Mouse (Mus musculus): ENCODE data around the gene Zswim9.
"Not testable (repeated sequence)": the region's sequence is repeated elsewhere in the genome, so short reads cannot be mapped to it uniquely, and the experiment has no call there.

Zswim9 gene

DNA sequence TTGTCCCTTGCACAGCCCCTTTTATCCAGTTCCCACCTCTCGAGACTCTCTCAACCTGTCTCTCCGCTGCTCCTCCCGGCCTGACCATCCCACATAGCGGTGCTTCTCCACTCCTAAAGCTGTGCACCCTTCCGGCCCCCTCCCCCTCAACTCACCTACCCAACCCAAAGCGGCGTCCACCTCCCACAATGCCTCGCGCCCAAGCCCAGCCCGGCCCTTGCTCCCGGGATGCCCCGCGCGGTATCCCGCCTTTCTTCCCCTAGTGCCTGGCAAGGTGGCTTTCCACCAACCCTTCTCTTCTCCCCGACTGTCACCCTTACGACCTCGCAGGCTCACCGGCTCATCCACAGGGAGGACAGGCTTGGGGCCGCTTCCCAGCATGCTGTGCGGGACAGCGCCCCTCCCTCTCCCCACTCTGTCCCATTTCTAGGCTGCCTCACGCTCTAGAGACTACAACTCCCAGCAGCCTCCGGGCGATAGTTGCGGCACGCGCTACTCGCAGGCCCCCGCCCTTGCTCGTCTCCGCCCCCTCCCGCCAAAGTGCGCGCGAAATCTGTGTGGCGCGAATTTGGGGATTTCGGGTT, at the start of gene Zswim9:
Gene Zswim9 (minus strand): TSS at position 414 of the 584 bp plus-strand sequence.
- DNase-seq, result peak; percentile 92

- no peak for DNase-seq
Measured at GRCm38 (mm10) chr7:13324316-13324715, 45.8 kb upstream of the Zswim9 start, which contains the start of gene Pla2g4c. Pla2g4c (plus strand) TSS chr7:13324655.

- DNase-seq, result no peak
Measured at GRCm38 (mm10) chr7:13321424-13321823, 42.9 kb upstream of the Zswim9 start.

- peak; percentile 4 for DNase-seq
Measured at GRCm38 (mm10) chr7:13314095-13314597, 35.6 kb upstream of the Zswim9 start.

- DNase-seq, result no peak
Measured at GRCm38 (mm10) chr7:13311401-13311800, 32.9 kb upstream of the Zswim9 start.

- DNase-seq, result no peak
Measured at GRCm38 (mm10) chr7:13310493-13311199, 32.1 kb upstream of the Zswim9 start.

GRCm38 (mm10) chr7:13309407-13309806, 30.9 kb upstream of the Zswim9 start:
- no peak for DNase-seq

DNA sequence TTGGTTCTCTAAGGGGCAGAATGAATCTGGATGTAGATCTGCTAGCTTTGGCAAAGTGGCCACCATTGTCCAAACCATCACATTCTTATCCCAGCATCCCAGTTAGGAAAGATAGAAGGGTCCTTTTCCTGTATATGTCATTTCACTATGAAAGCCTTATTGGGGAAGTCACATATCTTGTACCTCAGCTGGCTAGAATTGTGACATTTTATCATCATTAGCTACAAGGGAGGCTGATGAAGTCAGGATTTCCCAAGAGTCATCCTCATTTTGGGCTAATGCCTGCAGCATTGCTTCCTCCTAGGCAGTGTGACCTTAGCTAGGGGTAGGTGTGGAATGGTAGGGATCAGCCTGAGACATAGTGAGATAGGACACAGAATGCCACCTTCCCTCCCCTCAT, 24.9 kb upstream of the Zswim9 start:
- DNase-seq, result no peak

GRCm38 (mm10) chr7:13302780-13303179, 24.3 kb upstream of the Zswim9 start:
- DNase-seq, result peak; percentile 23

DNA sequence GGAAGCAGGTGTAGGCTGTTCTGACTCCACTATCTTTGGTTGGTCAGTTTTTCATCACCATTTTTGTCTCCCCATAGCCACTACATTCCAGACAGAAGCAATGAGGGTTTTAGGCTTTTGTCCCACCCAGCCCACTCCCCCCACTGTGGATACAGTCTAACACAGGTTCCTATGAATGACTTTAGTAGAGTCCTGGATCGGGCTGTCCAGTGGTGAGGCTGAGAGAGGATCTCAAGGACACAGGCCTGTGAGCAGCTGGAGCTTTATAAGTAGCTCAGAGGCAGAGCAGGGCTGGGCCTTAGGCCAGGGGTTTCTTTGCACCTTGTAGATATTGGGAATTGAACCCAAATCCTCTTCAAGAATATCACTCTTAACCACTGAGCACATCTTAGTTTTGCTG, 23.1 kb upstream of the Zswim9 start:
- no peak for DNase-seq

DNA sequence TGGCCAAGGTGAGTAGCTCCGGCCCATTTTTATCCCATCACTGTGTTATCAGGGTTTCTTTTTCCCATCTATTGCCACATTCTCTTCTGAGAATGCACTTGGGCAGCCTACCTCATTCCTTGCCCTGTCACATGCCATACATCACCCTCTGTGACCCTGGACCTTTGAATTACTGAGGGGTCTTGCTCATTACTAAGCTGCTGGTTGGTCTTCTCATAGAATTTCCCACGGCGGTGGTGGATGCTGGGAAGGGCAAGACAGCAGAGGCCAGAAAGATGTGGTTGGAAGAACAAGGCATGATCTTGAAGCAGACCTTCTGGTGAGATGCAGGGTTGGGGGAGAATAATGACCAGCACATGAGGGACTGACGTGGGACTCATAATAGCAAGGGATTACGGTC, 20.3 kb upstream of the Zswim9 start:
- no peak for DNase-seq

DNA sequence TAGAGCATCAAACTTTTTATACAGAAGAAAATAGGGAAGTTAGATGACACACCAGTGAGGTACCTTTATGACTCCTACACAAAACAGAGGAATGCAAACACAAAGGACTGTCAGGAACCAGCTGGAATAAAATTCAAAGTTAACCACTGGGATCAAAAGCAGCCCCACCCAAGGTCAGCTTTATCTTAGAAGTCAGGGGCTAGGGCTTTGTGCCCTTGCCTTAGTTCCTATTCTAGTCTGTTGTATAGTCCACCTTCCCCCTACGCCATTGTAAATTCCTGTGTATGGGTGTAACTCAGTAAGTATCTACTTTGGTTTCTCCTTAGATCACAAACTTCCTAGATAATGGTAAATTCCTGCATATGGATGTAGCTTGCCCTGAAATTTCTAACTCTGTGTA, 19.1 kb upstream of the Zswim9 start:
- DNase-seq, result no peak

DNA sequence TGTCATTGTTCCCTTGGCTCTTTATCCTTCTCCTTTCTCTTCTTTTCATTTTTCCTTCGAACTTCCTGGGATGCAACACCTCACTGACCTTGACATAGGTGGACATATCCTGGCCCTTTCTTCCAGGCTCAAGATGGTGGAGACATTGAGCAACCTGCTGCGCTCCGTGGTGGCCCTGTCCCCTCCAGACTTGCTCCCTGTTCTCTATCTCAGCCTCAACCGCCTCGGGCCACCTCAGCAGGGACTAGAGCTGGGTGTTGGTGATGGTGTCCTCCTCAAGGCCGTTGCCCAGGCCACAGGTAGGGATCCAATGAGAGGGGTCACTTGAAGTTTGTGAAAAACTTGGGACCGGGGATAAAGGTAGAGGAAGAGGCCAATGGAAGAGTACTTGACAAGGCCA, 16.7 kb upstream of the Zswim9 start:
- no peak for DNase-seq

DNA sequence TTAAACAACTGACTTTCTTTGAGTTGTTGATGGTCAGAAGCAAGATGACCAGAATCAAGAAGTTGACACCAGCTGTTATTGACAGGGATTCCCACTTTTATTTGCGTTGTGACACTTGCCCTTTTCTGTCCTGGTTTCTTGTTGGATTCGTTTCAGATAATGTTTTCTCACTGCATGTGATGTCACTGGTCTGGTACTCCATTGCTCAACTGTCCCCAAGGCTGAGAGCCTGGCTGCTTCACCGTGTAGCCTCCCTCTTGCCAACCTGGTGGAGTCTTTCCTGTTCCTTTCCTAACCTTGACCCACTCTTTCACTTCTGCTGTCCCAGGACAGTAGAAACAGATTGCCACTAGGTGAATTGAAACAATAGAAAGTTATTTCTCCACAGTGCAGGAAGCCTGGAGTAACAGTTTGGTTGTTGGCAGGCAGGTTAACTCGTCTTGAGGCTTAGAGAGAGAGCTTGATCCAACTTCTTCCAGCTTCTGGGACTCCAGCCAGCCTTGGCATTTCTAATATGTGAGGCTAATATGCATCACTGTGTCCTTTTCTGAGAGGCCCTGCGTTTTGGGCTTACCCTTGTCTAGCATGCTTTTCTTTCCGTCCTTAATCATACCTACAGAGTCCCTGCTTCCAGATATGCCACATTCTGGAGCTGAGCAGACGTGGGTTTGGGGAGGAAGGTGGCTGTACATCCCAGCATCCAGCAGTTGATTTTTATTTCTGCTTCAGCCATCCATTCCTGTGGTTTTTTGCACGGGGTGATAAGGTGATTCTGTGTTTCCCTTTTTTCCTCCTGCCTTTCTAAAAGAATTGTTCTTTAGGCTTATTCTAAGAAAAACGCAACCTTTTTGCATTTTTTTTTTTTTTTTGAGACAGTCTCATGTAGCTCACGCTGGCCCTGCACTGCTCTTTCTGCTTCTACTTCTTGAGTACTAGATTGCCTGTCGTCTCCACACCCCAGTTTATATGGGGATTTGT, 15.6 kb upstream of the Zswim9 start:
- no peak for DNase-seq

DNA sequence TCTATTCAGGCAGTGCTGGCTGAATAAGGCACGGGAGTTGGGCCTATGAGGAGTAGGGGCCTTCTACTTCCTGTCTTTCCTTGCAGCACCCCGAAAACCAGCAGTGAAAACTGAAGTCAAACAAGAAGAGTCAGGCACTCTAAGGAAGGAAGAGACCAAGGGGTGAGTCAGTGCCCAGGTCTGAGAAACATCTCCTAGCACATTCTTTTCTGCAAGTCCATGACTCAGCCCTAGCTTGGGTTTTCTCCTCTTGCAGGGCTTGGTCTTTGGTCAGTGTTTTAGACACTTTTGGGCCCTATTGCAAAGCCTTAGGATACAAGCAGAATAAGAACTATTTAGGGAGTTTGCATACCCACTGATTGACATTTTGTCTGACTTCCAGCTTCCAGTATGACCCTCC, 12.8 kb upstream of the Zswim9 start:
- DNase-seq, result no peak

DNA sequence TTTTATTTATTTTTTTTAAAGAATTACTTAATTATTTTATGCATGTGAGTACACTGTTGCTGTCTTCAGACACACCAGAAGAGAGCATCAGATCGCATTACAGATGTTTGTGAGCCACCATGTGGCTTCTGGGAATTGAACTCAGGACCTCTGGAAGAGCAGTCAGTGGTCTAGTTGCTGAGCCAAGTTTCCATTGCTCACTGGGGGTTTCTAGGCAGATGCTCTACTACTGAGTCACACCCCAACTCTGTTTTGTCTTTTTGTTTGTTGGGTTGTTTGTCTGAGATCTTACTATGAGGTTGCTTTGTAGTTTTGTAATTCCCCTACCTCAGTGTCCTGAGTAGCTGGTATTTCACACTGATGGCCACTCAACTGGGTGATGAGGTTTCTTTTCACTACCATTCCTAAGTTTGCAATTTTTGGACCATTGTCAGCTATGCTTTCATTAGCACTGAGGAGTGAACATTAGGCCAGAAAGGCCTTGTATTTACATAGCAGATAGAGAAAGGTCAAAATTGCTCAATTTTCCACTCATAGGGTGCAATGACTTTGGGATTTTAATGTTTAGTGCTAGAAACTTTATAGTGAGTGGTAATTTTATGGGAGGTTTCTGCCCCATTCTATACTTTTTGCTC, 11.6 kb upstream of the Zswim9 start:
- DNase-seq, result no peak

GRCm38 (mm10) chr7:13288621-13289020, 10.1 kb upstream of the Zswim9 start:
- no peak for DNase-seq

DNA sequence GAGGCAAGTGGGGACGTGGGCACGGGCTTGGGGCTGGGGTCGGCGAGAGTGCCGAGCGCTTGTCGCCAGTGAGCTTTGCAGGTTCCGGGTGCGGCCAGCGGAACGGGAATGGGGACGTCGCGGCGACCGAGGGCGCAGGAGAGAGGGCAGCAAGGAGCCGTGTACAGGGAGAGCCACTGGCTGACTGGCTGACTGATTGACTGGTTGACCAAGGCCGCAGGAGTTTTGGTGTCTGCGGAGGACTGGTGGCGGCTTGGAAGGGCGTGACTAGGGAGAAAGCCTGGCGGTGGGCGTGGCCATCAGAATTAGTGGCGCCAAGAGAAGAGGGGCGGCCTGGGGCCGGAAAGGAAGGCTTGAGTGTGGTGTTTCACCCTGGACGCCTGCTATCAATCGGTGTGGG, 436 bp upstream of the Zswim9 start:
- not testable (repeated sequence) for DNase-seq

DNA sequence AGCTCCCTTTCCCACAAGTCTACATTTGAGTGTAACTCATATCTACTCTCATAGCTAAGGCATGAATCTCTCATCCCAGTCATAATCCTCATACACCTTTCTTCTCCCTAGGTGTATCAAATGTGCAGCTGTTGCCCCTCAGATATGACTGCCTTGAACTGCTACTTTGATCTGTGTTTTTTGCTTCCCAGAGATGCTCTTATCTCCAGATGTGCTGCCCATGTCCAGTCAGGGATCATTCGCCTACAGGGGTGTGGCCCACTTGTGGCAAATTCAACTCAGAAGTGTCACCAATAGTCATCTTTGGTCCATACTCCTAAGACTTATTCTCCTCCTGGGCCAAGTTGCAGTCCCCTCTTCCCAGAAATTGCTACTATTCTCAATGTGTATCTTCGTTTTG, 688 bp downstream of the Zswim9 start:
- no peak for DNase-seq

DNA sequence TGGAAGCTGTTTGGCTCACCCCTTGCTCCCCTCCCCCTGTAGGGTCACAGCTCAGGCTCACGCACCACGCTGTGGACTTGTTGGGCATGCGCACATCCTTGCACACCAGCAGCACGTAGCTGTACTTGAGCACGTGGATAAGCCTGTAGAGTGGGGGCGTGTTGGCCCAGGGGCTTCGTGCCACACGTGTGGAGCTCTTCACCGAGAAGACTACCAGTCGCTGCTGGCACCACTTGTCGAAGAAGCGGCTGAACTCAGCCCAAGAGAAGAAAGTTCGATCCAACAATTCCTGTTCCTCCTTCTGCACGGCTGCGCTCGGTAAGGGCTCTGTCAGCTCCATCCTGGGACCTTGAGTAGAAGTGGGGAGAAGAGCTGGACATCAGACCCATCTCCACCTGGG, 1.4 kb downstream of the Zswim9 start, which contains the start of gene Lig1:
Gene Lig1 (plus strand): TSS at position 203 of the 400 bp plus-strand sequence.
- no peak for DNase-seq

DNA sequence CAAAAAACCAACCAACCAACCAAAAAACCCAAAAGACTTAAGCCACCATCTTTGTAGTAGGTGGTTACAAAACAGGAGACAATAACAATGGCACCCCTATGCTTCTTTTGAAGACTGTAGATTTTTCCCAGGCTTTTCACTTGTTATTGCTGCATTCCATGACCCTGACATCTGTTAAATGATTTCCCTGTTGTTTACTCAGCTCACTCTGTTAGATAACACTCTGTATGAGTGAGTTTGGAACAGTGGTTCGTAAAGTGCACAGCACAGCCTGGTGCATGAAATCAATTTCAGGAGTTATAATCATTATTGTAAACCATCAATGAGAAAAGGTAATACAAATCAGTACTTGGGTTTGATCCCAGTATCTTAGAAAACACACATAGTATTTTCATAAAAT, 6.8 kb downstream of the Zswim9 start:
- no peak for DNase-seq

- no peak for DNase-seq
Measured at GRCm38 (mm10) chr7:13269394-13269793, 9.1 kb downstream of the Zswim9 start.

DNA sequence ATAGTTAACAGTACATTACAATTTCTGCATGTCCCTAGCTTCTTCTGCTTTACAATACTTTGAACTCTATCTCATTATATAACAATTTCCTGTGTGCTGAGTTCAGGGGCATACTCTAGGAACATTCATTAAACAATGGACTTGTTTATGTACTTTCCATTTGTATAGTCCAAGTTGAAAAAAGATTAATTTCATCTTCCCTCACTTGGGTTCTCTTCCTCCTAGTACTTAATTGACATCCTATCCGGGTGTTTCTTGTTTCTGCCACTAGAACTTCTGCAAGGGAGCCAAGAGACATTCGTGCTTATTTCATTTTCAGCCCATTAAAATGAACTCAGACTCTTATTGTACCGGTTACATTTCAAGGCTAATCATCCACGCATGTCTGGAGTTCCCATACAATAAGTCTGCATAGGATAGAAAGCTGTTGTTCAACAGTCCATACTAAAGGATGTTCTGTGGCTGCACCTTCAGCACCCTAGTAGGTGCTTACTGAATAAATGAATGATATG, 9.7 kb downstream of the Zswim9 start:
- no peak for DNase-seq

Measured in layer of hippocampus, adult 9-11 months (tissue).